Mouse (Mus musculus) hindbrain, embryonic 15.5 days (tissue): ENCODE results near the gene Negr1. TPM values are rescaled to one million over a fixed set of nuclear protein-coding genes. Genes with fewer than 3 reads are reported as not detected.

Experiments
- ATAC-seq: fragments of 200-750 bp; cut with Nextera tagmentation; 2 replicates; pipeline ENCODE4 v1.8.0; 2017; ENCODE audit warnings: low read depth, moderate number of reproducible peaks, moderate TSS enrichment; ENCODE audit not compliant: low FRiP score
- H3K27ac ChIP-seq: fragments of 300-500 bp; sonication (generic); replicated peaks from 2 replicates; pipeline ENCODE4 v1.5.1; 2015; ENCODE audit warnings: mild to moderate bottlenecking, inconsistent platforms
- H3K27me3 ChIP-seq: fragments of 300-500 bp; sonication (generic); 2 replicates; pipeline ENCODE4 v1.6.1; 2015; ENCODE audit warnings: control low read depth, inconsistent platforms
- H3K36me3 ChIP-seq: fragments of 300-500 bp; sonication (generic); 2 replicates; pipeline ENCODE4 v1.6.1; 2015; ENCODE audit warnings: control low read depth, inconsistent platforms
- H3K4me1 ChIP-seq: fragments of 300-500 bp; sonication (generic); replicated peaks from 2 replicates; pipeline ENCODE4 v1.6.1; 2015; ENCODE audit warnings: control low read depth, inconsistent platforms
- H3K4me2 ChIP-seq: fragments of 300-500 bp; sonication (generic); 2 replicates; pipeline ENCODE4 v1.6.1; 2015; ENCODE audit warnings: moderate library complexity, mild to moderate bottlenecking, inconsistent platforms
- H3K4me3 ChIP-seq: fragments of 300-500 bp; sonication (generic); 2 replicates; pipeline ENCODE4 v1.5.1; 2015; ENCODE audit warnings: mild to moderate bottlenecking, inconsistent platforms
- H3K9ac ChIP-seq: fragments of 300-500 bp; sonication (generic); 2 replicates; pipeline ENCODE4 v1.6.1; 2015; ENCODE audit warnings: inconsistent platforms
- H3K9me3 ChIP-seq: fragments of 300-500 bp; sonication (generic); 2 replicates; pipeline ENCODE4 v1.6.1; 2016; ENCODE audit warnings: control low read depth, inconsistent platforms
- WGBS: fragments of 180-500 bp; shearing (Covaris S2); methylation state at CpG from one replicate; pipeline ENCODE4 v1.1.7; 2015; 5-methylcytosine and 5-hydroxymethylcytosine counted together
- polyA plus RNA-seq: library from polyadenylated mRNA; unstranded; fragments of >200 nt; fragmentation: Nextera tagmentation; extraction: Ambion mirVana; gene quantifications from 2 replicates; pipeline ENCODE4 v1.2.1, GENCODE M21; 2015

The Negr1 gene
- polyA plus RNA-seq, 1 experiment from 2014 or later: 53.7 TPM

- Histone ChIP-seq H3K4me3 (no peak overlapping the region), H3K4me1 (no peaks in the 10 kb centered on the region), H3K9ac (no peak overlapping the region), H3K4me2 (no peak overlapping the region), H3K27ac (no peak overlapping the region), H3K27me3 (no peaks in the 10 kb centered on the region), H3K36me3 (no peaks in the 10 kb centered on the region), H3K9me3 (no peaks in the 10 kb centered on the region)
- 84% methylated on average over 2 of the region's 2 CpGs for WGBS
- ATAC-seq: no peak
Measured at GRCm38 (mm10) chr3:156929677-156930440, 368.3 kb downstream of the Negr1 start.

GRCm38 (mm10) chr3:156931011-156931410 lies 369.4 kb downstream of the Negr1 start:
- ATAC-seq: no peak
- no peaks in the 10 kb centered on the region for H3K9me3 ChIP-seq
- H3K36me3 ChIP-seq: no peaks in the 10 kb centered on the region
- H3K4me3 ChIP-seq: no peak overlapping the region
- no peak overlapping the region for H3K9ac ChIP-seq
- no peaks in the 10 kb centered on the region for H3K27me3 ChIP-seq
- WGBS: 90% methylated on average over 2 of the region's 2 CpGs
- H3K4me2 ChIP-seq: no peak overlapping the region
- no peaks in the 10 kb centered on the region for H3K4me1 ChIP-seq
- no peak overlapping the region for H3K27ac ChIP-seq

DNA sequence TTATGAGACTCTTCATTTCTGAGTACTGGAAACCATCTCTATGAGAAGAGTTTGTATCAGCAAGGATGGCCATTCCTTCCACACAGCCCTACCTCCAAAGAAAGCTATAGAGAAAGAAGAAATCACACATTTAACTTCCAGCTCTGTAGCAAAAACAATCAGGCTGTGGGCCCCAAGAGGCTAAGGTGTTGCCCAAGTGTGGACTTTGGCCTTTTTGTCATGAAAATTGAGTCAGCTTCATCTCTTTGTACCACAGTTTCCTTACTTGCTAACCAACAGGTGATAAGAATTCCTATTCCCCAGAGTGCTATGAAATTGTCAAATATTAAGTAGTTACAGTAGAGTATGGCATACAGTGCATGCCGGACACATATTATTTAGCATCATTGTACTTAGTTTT lies 369.9 kb downstream of the Negr1 start:
- ATAC-seq: no peak
- Histone ChIP-seq H3K9ac (no peak overlapping the region), H3K4me3 (no peak overlapping the region), H3K4me1 (no peaks in the 10 kb centered on the region), H3K27me3 (no peaks in the 10 kb centered on the region), H3K9me3 (no peaks in the 10 kb centered on the region), H3K27ac (no peak overlapping the region), H3K36me3 (no peaks in the 10 kb centered on the region), H3K4me2 (no peak overlapping the region)
- WGBS: 96% methylated on average over 1 of the region's 1 CpGs

GRCm38 (mm10) chr3:156934778-156935290 lies 373.2 kb downstream of the Negr1 start:
- H3K27me3 ChIP-seq: no peaks in the 10 kb centered on the region
- no peaks in the 10 kb centered on the region for H3K9me3 ChIP-seq
- no peak overlapping the region for H3K9ac ChIP-seq
- H3K36me3 ChIP-seq: no peaks in the 10 kb centered on the region
- no peaks in the 10 kb centered on the region for H3K4me1 ChIP-seq
- no peak overlapping the region for H3K27ac ChIP-seq
- no peak overlapping the region for H3K4me2 ChIP-seq
- no peak overlapping the region for H3K4me3 ChIP-seq
- WGBS: 37% methylated on average over 5 of the region's 5 CpGs
- ATAC-seq: 0 out of 2 replicates have a peak, but pooled peaks have one; percentile 30

GRCm38 (mm10) chr3:156947404-156947803 lies 385.8 kb downstream of the Negr1 start:
- 48% methylated on average over 6 of the region's 6 CpGs for WGBS
- Histone ChIP-seq H3K27ac (no peak overlapping the region), H3K4me3 (no peak overlapping the region), H3K9me3 (no peaks in the 10 kb centered on the region), H3K36me3 (no peaks in the 10 kb centered on the region), H3K9ac (no peak overlapping the region), H3K4me1 (no peaks in the 10 kb centered on the region; the same call in 1 of the 2 replicates), H3K27me3 (no peaks in the 10 kb centered on the region), H3K4me2 (no peak overlapping the region)
- ATAC-seq: no peak

GRCm38 (mm10) chr3:156952970-156953369 lies 391.4 kb downstream of the Negr1 start:
- Histone ChIP-seq H3K27me3 (no peaks in the 10 kb centered on the region), H3K4me1 (no peaks in the 10 kb centered on the region; the same call in 1 of the 2 replicates), H3K9me3 (no peaks in the 10 kb centered on the region), H3K36me3 (no peaks in the 10 kb centered on the region), H3K9ac (no peak overlapping the region), H3K4me3 (no peak overlapping the region), H3K27ac (no peak overlapping the region), H3K4me2 (no peak overlapping the region)
- WGBS: 74% methylated on average over 6 of the region's 6 CpGs
- 0 out of 2 replicates have a peak, but pooled peaks have one; percentile 8 for ATAC-seq

- Histone ChIP-seq H3K27me3 (no peaks in the 10 kb centered on the region), H3K9ac (no peak overlapping the region), H3K4me2 (no peak overlapping the region), H3K36me3 (no peaks in the 10 kb centered on the region), H3K9me3 (no peaks in the 10 kb centered on the region), H3K4me3 (no peak overlapping the region), H3K4me1 (no peaks in the 10 kb centered on the region; the same call in 1 of the 2 replicates), H3K27ac (no peak overlapping the region)
- ATAC-seq: no peak
- WGBS: 94% methylated on average over 4 of the region's 4 CpGs
Measured at GRCm38 (mm10) chr3:156955094-156955493, 393.5 kb downstream of the Negr1 start.

DNA sequence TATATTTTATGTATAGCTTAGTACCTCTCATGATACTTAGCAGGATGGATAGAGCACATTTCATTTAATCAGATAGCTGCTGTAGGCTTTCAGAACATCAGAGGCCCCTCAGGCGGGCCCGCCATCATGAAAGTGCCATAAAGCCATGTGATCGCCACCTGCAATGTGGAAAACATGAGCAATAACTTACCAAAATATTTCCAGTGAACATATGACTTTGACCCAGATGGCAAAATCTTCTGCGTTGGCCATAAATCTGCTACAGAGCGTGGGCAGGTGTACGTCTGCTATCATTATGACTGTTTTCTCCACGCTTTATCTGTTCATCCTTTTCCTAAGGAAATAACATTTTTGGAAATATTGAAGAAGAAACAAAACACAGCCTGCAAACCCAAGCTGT lies 397.0 kb downstream of the Negr1 start:
- no peak overlapping the region for H3K9ac ChIP-seq
- ATAC-seq: no peak

GRCm38 (mm10) chr3:156968764-156969163 lies 407.2 kb downstream of the Negr1 start:
- Histone ChIP-seq H3K4me2 (no peak overlapping the region), H3K9ac (no peak overlapping the region), H3K36me3 (no peaks in the 10 kb centered on the region), H3K9me3 (no peaks in the 10 kb centered on the region), H3K4me1 (no peaks in the 10 kb centered on the region), H3K27me3 (no peaks in the 10 kb centered on the region), H3K4me3 (no peak overlapping the region), H3K27ac (no peak overlapping the region)
- no peak for ATAC-seq
- 66% methylated on average over 2 of the region's 2 CpGs for WGBS

More for the DNA sequence above, 397.0 kb downstream of the Negr1 start:
- Histone ChIP-seq H3K36me3 (no peaks in the 10 kb centered on the region), H3K4me1 (no peaks in the 10 kb centered on the region), H3K4me3 (no peak overlapping the region), H3K27ac (no peak overlapping the region), H3K4me2 (no peak overlapping the region), H3K27me3 (no peaks in the 10 kb centered on the region), H3K9me3 (no peaks in the 10 kb centered on the region)
- WGBS: 94% methylated on average over 7 of the region's 7 CpGs

GRCm38 (mm10) chr3:156971104-156971503 lies 409.5 kb downstream of the Negr1 start:
- WGBS: 84% methylated on average over 2 of the region's 2 CpGs
- H3K27me3 ChIP-seq: no peaks in the 10 kb centered on the region

GRCm38 (mm10) chr3:156976816-156977215 lies 415.2 kb downstream of the Negr1 start:
- no peaks in the 10 kb centered on the region for H3K36me3 ChIP-seq
- H3K9ac ChIP-seq: no peak overlapping the region
- WGBS: 69% methylated on average over 2 of the region's 2 CpGs
- ATAC-seq: no peak
- no peak overlapping the region for H3K27ac ChIP-seq
- H3K4me2 ChIP-seq: no peak overlapping the region
- H3K4me3 ChIP-seq: no peak overlapping the region
- no peaks in the 10 kb centered on the region for H3K9me3 ChIP-seq
- H3K27me3 ChIP-seq: no peaks in the 10 kb centered on the region
- H3K4me1 ChIP-seq: peaks cover 8% of the 10 kb centered on the region; the same call in 1 of the 2 replicates

More at GRCm38 (mm10) chr3:156971104-156971503, 409.5 kb downstream of the Negr1 start:
- H3K9me3 ChIP-seq: no peaks in the 10 kb centered on the region
- no peak overlapping the region for H3K9ac ChIP-seq
- no peak overlapping the region for H3K4me2 ChIP-seq
- ATAC-seq: no peak
- no peaks in the 10 kb centered on the region for H3K4me1 ChIP-seq
- no peaks in the 10 kb centered on the region for H3K36me3 ChIP-seq
- H3K4me3 ChIP-seq: no peak overlapping the region
- no peak overlapping the region for H3K27ac ChIP-seq

- ATAC-seq: peak; percentile 63
- Histone ChIP-seq H3K4me1 (peaks cover 12% of the 10 kb centered on the region), H3K4me2 (no peak overlapping the region), H3K36me3 (no peaks in the 10 kb centered on the region), H3K27ac (no peak overlapping the region), H3K9ac (no peak overlapping the region), H3K9me3 (no peaks in the 10 kb centered on the region), H3K27me3 (no peaks in the 10 kb centered on the region), H3K4me3 (no peak overlapping the region)
- 43% methylated on average over 11 of the region's 11 CpGs for WGBS
Measured at GRCm38 (mm10) chr3:156980042-156980716, 418.6 kb downstream of the Negr1 start.
